Mouse (Mus musculus): Measurements from ENCODE around the gene Ubxn6.

DNA sequence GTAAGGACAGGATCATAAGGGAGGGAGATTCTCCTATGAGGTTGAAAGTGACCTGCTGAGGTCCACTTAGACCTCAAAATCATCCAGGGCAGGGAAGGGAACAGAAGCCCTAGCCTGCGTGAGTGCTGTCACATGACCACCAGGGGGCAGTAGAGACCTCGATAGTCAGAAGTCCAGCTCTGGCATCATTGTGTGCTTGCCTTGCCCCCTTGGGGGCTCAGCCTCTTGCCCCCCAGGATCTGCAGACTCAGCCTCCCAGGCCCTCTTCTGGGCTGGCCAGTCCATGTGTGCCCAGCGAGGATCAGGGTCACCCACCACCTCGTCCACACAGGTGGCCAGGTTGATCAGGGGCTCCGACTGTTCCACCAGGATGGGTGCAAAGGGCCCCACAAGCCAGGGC, 37.0 kb upstream of the Ubxn6 start:
- TF ChIP-seq POLR2A (IDR thresholded peaks at IDR 0.05; ENCODE audit: low read depth, low read length) = no peak
- peak; percentile 88 for TF ChIP-seq CTCF (IDR thresholded peaks at IDR 0.05; ENCODE audit: extremely low read depth, insufficient read length, insufficient replicate concordance, low read depth, low read length)

All from small intestine, adult 2 months (tissue).